Mouse (Mus musculus): ENCODE measurements at regions not wholly inside any gene's neighbourhood (a gene's known extent, or its start where the extent isn't known, plus 50 kb on each side); places are given as distances from the start of the nearest gene placed in this dataset.
A peak's percentile ranks its signal among the peaks of the same experiment; 100 is the strongest.

DNA sequence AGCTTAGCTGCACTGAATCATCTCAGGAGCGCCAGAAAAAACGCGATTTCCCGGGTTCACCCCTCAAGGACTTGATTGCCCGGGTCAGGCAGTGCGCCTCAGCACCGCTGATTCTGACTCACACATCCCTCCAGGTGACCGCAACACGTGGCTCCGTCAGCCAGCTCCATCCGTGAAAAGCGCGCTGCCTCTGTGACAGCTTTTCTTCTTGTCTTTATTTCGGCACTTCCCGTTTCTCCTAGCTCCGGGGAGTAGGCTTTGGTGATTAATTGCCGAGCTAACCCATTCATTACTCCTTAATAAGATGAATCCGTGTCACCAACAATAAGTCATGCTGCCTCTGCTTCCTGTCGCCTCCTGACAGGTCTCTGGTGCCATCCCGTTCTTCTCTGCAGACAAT, 108.6 kb downstream of the Katnal1 start:
- peaks cover 14% of the 10 kb centered on the region; the same call in 1 of the 2 replicates for H3K27me3 ChIP-seq
- H3K4me1 ChIP-seq (replicated peaks), result peaks cover 22% of the 10 kb centered on the region
- no peaks in the 10 kb centered on the region for H3K9me3 ChIP-seq
- H3K27ac ChIP-seq, result 0 out of 2 replicates have a peak overlapping the region, but pooled peaks have one; percentile 25
- peak overlapping the region; percentile 16; the same call in 1 of the 2 replicates for H3K4me3 ChIP-seq
- no peaks in the 10 kb centered on the region for H3K36me3 ChIP-seq
- peak overlapping the region; percentile 47 for H3K4me2 ChIP-seq
- ATAC-seq (ENCODE audit: low FRiP score), result peak; percentile 53
- H3K9ac ChIP-seq, result no peak overlapping the region
- WGBS, result 9% methylated on average over 20 of the region's 20 CpGs

DNA sequence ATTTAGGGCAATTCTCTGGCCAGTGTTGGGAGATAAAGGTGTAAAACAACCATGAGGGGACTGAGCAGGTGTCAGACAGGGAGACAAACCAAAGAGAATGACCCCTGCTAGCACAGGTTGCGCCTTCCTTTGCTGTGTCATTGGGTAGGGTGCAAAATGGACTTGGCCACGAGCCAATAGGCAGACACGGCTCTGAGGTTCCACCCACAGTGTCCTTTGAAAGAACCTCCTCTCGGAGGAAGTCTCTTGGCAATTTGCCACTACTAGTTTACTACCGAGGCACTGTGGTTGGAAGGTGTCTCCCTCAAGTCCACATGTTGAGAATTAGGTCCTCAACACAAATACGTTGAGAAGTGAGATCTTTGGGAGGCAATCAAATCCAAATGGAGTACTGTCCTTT, 109.7 kb downstream of the Katnal1 start:
- Histone ChIP-seq H3K4me3 (no peak overlapping the region), H3K27ac (no peak overlapping the region), H3K36me3 (no peaks in the 10 kb centered on the region), H3K9ac (no peak overlapping the region), H3K4me2 (no peak overlapping the region), H3K9me3 (no peaks in the 10 kb centered on the region), H3K4me1 (replicated peaks) (peaks cover 22% of the 10 kb centered on the region), H3K27me3 (peaks cover 11% of the 10 kb centered on the region; the same call in 1 of the 2 replicates)
- WGBS, result 54% methylated on average over 6 of the region's 6 CpGs
- ATAC-seq (ENCODE audit: low FRiP score), result no peak

DNA sequence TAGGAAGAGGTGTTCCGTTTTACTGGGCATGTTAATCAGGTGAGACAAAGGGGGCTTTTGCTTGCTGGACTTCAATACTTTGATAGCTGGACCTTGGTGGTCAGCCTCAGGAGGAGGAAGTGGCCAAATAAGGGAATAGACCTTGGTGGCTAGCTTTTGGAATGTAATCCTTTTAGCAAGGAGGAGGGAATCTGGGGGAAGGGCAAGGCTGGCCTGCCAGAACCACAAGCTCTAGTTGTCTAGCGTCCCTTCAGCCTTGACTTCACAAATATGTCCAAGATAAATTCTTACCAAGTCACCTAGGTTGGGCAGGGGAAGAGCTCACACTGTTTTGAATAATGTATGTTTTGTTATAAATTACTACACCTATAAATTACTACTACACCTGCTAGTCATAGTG, 110.4 kb downstream of the Katnal1 start:
- peaks cover 22% of the 10 kb centered on the region for H3K4me1 ChIP-seq (replicated peaks)
- H3K4me3 ChIP-seq, result no peak overlapping the region
- no peak overlapping the region for H3K27ac ChIP-seq
- peaks cover 11% of the 10 kb centered on the region; the same call in 1 of the 2 replicates for H3K27me3 ChIP-seq
- H3K36me3 ChIP-seq, result no peaks in the 10 kb centered on the region
- no peaks in the 10 kb centered on the region for H3K9me3 ChIP-seq
- WGBS, result 88% methylated on average over 2 of the region's 2 CpGs
- no peak overlapping the region for H3K9ac ChIP-seq
- no peak overlapping the region for H3K4me2 ChIP-seq
- no peak for ATAC-seq (ENCODE audit: low FRiP score)

DNA sequence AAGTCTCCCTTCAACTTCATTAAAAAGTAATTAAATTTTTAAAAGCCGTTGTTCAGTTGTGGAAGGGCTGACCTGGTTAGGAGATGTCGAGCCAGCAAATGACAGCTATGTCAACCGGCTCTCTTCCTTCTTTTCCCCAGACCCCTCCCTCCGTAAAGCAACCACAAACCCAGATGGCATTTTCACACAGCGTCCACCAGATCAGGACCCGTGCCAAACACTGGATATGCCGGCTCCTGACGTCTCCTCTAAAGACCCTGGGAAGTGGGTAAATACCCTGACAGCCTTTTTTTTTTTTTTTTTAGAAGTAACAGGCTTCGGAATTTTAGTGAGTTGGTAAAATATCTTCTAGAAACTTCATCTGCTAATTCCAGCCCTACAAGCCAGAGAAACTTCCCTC, 116.3 kb downstream of the Katnal1 start:
- Histone ChIP-seq H3K4me2 (no peak overlapping the region), H3K36me3 (no peaks in the 10 kb centered on the region), H3K27me3 (peaks cover 30% of the 10 kb centered on the region), H3K27ac (no peak overlapping the region), H3K4me3 (no peak overlapping the region), H3K4me1 (replicated peaks) (peaks cover 7% of the 10 kb centered on the region; the same call in 1 of the 2 replicates), H3K9ac (no peak overlapping the region), H3K9me3 (no peaks in the 10 kb centered on the region)
- no peak for ATAC-seq (ENCODE audit: low FRiP score)
- WGBS, result 74% methylated on average over 9 of the region's 9 CpGs

DNA sequence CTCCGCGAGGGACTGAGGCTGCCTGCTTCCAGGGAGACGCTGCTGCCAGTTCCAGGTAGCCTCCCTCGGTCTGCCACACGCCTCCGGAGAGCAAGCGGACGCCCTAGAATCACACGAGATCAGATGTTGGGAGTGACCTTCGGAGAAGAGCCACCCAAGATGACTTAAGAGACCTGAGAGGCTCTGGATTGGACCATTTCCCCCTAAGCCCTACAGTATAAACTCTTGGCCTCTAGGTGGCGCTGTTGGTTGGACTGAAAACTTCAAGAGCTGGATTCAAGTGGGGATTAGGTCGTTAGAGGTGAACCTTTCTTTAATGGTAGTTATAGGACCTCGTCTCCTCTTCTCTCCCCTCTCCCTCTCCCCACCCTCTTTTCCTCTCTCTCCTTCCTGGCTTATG, 117.1 kb downstream of the Katnal1 start:
- H3K4me2 ChIP-seq, result no peak overlapping the region

DNA sequence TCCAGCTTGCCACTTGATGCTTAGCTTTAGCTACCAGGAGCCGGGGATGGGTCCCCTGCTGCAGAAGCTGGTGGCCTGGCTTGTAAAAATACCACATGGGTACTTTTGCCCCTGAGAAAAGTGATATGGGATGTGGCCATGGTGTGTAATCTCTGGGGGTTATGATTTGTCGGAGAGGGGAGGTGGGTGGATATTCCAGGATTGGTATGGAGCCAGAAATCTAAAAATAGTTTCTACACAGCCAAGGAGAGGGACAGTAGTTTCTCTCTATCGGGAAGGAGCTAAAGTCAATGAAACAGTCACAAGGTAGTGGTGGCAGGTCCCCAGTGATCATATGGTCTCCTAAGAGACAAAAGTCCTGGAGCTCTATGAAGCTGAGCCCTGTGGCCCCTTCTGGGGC, 119.6 kb downstream of the Katnal1 start:
- Histone ChIP-seq H3K9me3 (no peaks in the 10 kb centered on the region; the same call in 1 of the 2 replicates), H3K4me2 (no peak overlapping the region), H3K4me1 (replicated peaks) (peaks cover 7% of the 10 kb centered on the region; the same call in 1 of the 2 replicates), H3K9ac (no peak overlapping the region), H3K27ac (no peak overlapping the region), H3K4me3 (no peak overlapping the region), H3K36me3 (no peaks in the 10 kb centered on the region), H3K27me3 (peaks cover 26% of the 10 kb centered on the region)
- no peak for ATAC-seq (ENCODE audit: low FRiP score)
- 77% methylated on average over 3 of the region's 3 CpGs for WGBS

More for the DNA sequence above, 117.1 kb downstream of the Katnal1 start:
- Histone ChIP-seq H3K9ac (no peak overlapping the region), H3K4me1 (replicated peaks) (peaks cover 7% of the 10 kb centered on the region; the same call in 1 of the 2 replicates), H3K4me3 (no peak overlapping the region), H3K27ac (no peak overlapping the region), H3K9me3 (no peaks in the 10 kb centered on the region; the same call in 1 of the 2 replicates), H3K27me3 (peaks cover 30% of the 10 kb centered on the region), H3K36me3 (no peaks in the 10 kb centered on the region)
- 14% methylated on average over 13 of the region's 13 CpGs for WGBS
- ATAC-seq (ENCODE audit: low FRiP score), result no peak

DNA sequence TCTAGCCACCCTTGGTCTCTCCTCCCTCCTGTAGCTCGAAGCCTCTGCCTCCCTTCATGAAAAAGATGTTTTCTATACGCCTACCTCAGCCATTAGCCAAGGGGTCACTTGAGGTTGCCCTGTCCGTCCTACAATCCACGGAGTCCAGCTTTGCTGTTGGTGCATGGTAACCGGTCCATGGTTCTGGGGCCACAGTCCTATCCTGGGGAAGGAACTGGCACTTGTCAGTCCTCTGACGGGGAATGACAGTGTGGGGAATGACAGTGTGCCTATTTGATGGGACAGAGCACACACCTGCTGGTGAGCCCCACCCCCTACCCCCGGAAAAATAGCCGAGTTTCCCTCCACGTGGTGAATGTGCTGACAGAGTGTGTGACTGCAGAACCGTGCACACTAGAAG, 120.1 kb downstream of the Katnal1 start:
- H3K4me2 ChIP-seq, result peak overlapping the region; percentile 30; the same call in 1 of the 2 replicates
- H3K4me3 ChIP-seq, result no peak overlapping the region
- peaks cover 26% of the 10 kb centered on the region for H3K27me3 ChIP-seq
- H3K9me3 ChIP-seq, result no peaks in the 10 kb centered on the region; the same call in 1 of the 2 replicates
- 24% methylated on average over 10 of the region's 10 CpGs for WGBS
- H3K9ac ChIP-seq, result no peak overlapping the region
- H3K27ac ChIP-seq, result no peak overlapping the region
- peak; percentile 55 for ATAC-seq (ENCODE audit: low FRiP score)
- H3K4me1 ChIP-seq (replicated peaks), result peaks cover 7% of the 10 kb centered on the region; the same call in 1 of the 2 replicates
- no peaks in the 10 kb centered on the region for H3K36me3 ChIP-seq

DNA sequence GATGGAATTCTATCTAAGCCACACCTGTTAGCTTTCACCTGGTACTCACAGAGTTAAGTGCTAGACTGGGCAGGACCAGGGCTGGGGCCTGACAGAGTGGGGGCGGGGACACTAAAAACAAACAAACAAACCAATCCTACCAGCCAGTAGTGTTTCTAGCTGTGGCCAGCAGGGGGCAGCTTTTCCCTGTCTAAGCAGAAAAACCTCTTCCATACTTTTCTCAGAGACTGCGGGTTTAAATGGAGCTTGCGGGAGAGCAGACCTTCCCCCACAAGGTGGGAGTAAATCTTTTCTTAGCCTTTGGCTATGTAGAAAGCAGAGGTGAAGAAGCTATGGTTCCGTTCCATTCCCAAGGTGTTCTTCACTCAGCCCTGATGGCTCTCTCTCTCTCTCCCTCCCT, 120.7 kb downstream of the Katnal1 start:
- 1% methylated on average over 4 of the region's 4 CpGs for WGBS
- Histone ChIP-seq H3K27me3 (peaks cover 26% of the 10 kb centered on the region), H3K36me3 (no peaks in the 10 kb centered on the region), H3K9me3 (no peaks in the 10 kb centered on the region; the same call in 1 of the 2 replicates), H3K4me3 (no peak overlapping the region), H3K4me1 (replicated peaks) (peaks cover 7% of the 10 kb centered on the region; the same call in 1 of the 2 replicates), H3K9ac (no peak overlapping the region), H3K4me2 (0 out of 2 replicates have a peak overlapping the region, but pooled peaks have one; percentile 30), H3K27ac (no peak overlapping the region)
- ATAC-seq (ENCODE audit: low FRiP score), result peak; percentile 52; the same call in 1 of the 2 replicates

DNA sequence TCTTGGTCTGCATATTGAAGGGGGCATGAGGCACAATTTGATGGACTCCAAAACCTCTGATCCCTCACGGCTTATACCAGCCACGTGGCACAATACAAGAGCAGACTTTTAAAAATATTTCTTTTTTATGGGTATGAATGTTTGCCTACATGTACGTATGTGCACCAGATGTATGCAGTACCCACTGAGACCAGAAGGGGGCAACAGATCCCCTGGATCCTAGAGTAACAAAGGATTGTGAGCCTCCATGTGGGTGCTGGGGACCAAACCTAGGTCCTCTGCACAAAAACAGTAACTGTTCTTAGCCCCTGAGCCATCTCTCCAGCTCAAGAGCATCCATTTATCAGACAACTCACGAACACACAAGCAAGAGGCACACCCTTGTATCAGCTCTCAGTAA, 121.5 kb downstream of the Katnal1 start:
- H3K9ac ChIP-seq, result no peak overlapping the region
- H3K9me3 ChIP-seq, result no peaks in the 10 kb centered on the region; the same call in 1 of the 2 replicates
- 94% methylated on average over 4 of the region's 4 CpGs for WGBS
- no peak overlapping the region for H3K4me3 ChIP-seq
- peaks cover 26% of the 10 kb centered on the region for H3K27me3 ChIP-seq
- no peak overlapping the region for H3K27ac ChIP-seq
- H3K36me3 ChIP-seq, result no peaks in the 10 kb centered on the region
- peaks cover 8% of the 10 kb centered on the region; the same call in 1 of the 2 replicates for H3K4me1 ChIP-seq (replicated peaks)
- no peak for ATAC-seq (ENCODE audit: low FRiP score)
- H3K4me2 ChIP-seq, result no peak overlapping the region

DNA sequence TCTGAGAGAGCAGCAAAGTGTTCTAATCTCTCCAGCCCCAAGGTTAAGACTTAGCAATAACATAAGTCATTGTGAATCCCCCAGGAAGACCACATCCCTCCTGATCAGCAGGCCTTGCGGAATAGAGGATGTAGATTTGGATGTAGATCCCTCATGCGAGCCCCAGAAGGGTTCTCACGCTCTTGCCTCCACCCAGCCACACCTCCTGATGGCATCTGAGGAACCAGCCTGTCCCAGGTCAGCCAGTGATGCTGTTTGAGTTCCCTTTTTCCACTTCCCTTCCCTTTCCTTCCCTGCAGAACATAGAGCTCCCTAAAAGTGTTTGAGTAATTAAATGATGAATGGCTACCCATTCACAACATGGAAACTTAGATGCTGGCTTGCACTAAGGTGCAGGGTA, 124.1 kb downstream of the Katnal1 start:
- peaks cover 16% of the 10 kb centered on the region for H3K4me1 ChIP-seq (replicated peaks)
- no peaks in the 10 kb centered on the region; the same call in 1 of the 2 replicates for H3K9me3 ChIP-seq
- peaks cover 11% of the 10 kb centered on the region for H3K27me3 ChIP-seq
- H3K9ac ChIP-seq, result no peak overlapping the region
- H3K4me3 ChIP-seq, result no peak overlapping the region
- 73% methylated on average over 3 of the region's 3 CpGs for WGBS
- no peaks in the 10 kb centered on the region for H3K36me3 ChIP-seq
- no peak for ATAC-seq (ENCODE audit: low FRiP score)
- H3K4me2 ChIP-seq, result no peak overlapping the region
- H3K27ac ChIP-seq, result no peak overlapping the region

DNA sequence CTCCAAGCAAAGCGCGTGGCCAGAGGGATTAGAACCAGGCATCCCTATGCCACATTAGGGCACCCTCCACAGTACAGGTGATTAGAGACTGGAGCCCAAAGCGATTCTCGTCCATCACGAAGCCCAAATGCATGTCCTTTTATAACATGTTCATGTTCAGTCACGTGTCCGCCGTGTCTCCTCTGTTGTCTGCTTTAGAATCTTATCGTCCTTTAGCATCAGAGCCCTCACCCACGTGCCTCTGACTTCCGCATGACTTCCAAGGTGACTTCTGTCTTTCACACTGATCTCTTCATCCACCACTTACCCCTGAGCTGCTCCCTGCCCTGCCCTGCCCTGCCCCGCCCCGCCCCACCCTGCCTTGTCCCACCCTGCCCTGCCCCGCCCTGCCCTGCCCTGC, 125.3 kb downstream of the Katnal1 start:
- 88% methylated on average over 14 of the region's 14 CpGs for WGBS
- H3K36me3 ChIP-seq, result no peaks in the 10 kb centered on the region
- H3K4me1 ChIP-seq (replicated peaks), result peaks cover 19% of the 10 kb centered on the region
- no peak overlapping the region for H3K4me2 ChIP-seq
- H3K27ac ChIP-seq, result no peak overlapping the region
- no peaks in the 10 kb centered on the region; the same call in 1 of the 2 replicates for H3K9me3 ChIP-seq
- ATAC-seq (ENCODE audit: low FRiP score), result no peak
- no peak overlapping the region for H3K9ac ChIP-seq
- 0 out of 2 replicates have a peak, but pooled peaks cover 3% of the 10 kb centered on the region for H3K27me3 ChIP-seq
- no peak overlapping the region for H3K4me3 ChIP-seq

DNA sequence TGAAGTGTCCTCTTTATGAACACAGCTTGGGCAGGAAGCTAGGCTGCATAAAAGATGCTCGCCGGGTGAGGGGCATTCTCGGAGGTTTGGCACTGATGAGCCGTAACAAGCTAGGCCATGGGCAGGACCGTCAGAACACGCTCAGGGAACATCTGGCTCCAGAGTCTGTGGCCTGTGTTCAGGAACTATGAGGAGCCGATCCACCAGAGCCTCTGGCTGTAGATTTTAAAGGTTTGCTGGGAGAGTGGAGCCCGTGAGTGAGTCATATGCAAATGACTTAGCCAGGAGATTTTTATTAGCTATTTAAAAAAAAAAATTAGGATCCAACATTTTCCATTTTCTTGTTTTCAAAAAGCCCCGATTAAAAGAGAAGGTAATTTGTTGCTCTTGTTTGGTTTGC, 126.4 kb downstream of the Katnal1 start:
- Histone ChIP-seq H3K9me3 (no peaks in the 10 kb centered on the region; the same call in 1 of the 2 replicates), H3K4me1 (replicated peaks) (peaks cover 29% of the 10 kb centered on the region), H3K27ac (no peak overlapping the region), H3K36me3 (no peaks in the 10 kb centered on the region), H3K4me3 (no peak overlapping the region), H3K4me2 (no peak overlapping the region), H3K9ac (no peak overlapping the region), H3K27me3 (0 out of 2 replicates have a peak, but pooled peaks cover 3% of the 10 kb centered on the region)
- 56% methylated on average over 9 of the region's 9 CpGs for WGBS
- ATAC-seq (ENCODE audit: low FRiP score), result no peak

DNA sequence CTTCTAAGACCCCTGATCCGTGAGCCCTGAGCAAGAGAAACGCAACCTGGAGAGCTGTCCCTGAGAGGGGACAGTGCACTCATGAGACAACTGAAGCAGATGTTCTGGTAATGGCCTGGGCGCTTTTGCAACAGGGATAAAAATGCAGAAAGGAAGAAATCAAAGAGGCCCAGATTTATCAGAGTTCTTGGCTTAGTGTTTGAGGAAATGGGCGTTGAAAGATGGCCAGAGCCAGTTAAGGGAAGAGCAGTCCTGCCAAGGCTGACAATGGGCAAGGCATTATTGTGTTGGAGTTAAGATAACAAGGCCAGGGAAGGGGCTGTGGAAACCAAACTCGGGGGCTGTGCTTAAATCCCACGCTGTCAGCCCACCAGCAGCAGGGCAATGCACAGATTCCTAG, 130.6 kb downstream of the Katnal1 start:
- H3K36me3 ChIP-seq, result no peaks in the 10 kb centered on the region
- H3K4me3 ChIP-seq, result no peak overlapping the region
- H3K4me2 ChIP-seq, result no peak overlapping the region
- ATAC-seq (ENCODE audit: low FRiP score), result no peak
- no peaks in the 10 kb centered on the region for H3K9me3 ChIP-seq
- no peak overlapping the region for H3K9ac ChIP-seq
- H3K27me3 ChIP-seq, result 0 out of 2 replicates have a peak, but pooled peaks cover 3% of the 10 kb centered on the region
- WGBS, result 67% methylated on average over 6 of the region's 6 CpGs
- H3K27ac ChIP-seq, result no peak overlapping the region
- peaks cover 34% of the 10 kb centered on the region for H3K4me1 ChIP-seq (replicated peaks)

Measured in hindbrain, embryonic 13.5 days (tissue).